Mouse (Mus musculus): ENCODE data around the gene Hist1h2bj.
A peak's percentile ranks its signal among the peaks of the same experiment; 100 is the strongest.

Gene Hist1h2bj

DNA sequence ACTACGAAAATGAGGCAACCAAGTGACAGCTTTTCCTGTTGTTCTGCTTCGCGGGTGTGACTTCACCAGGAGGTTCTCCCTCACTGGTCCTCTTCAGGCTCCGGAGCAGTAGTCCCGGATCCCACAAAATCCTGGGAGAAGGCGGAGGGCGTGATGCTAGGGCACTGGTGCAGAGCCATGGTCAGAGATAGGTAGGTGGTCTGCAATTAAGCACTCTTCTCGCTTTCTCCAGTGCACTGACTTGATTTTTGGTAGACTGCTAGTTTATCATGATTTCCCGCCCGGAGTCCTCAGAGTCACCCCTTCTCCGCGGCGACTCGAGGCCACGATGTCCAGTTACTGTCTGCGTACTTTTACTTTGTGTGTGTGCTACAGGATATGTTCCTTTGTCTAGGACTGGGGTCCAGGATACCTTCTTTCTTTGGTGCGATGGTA lies 28.6 kb upstream of the Hist1h2bj start:
- no peak for DNase-seq (ENCODE audit: low read depth in 2 of 2, low spot score in 2 of 2)

DNA sequence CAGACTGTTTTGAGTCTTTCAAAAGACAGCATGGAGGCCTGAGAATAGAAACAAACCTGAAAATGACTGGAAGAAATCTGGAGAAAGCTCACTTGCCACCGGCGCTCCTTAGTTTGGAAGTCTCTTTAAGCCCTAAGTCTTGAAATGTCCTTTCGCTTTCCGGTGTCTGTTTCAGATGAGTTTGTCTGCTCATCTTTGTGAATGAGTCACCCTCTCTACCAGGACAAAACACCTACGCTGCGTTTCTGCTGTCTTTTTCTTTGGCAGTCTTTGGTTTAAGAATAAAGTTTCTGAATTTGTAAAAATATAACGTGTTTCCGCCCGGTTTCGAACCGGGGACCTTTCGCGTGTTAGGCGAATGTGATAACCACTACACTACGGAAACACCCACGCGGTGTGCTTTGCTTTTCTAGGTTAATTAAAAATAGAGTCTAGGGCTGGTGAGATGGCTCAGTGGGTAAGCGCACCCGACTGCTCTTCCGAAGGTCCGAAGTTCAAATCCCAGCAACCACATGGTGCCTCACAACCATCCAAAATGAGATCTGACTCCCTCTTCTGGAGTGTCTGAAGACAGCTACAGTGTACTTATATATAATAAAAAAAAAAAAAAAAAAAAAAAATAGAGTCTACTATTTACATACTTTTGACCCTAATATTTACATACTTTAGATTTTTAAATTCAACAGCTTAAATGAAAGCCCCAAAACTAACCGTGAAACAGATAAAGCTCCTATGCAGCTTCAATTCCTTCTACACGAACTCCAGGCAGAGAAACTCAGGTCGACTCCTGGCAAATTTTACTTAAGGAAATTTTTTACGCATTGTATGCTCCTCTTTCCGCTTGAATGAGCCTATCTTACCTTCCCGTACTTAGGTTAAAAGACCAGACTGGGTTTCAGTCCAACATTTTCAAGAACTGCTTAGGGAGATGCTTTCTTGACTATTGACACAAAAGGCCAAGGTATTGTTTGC lies 27.2 kb upstream of the Hist1h2bj start:
- DNase-seq (ENCODE audit: low read depth in 2 of 2, low spot score in 2 of 2) = peak; percentile 88 to 91

DNA sequence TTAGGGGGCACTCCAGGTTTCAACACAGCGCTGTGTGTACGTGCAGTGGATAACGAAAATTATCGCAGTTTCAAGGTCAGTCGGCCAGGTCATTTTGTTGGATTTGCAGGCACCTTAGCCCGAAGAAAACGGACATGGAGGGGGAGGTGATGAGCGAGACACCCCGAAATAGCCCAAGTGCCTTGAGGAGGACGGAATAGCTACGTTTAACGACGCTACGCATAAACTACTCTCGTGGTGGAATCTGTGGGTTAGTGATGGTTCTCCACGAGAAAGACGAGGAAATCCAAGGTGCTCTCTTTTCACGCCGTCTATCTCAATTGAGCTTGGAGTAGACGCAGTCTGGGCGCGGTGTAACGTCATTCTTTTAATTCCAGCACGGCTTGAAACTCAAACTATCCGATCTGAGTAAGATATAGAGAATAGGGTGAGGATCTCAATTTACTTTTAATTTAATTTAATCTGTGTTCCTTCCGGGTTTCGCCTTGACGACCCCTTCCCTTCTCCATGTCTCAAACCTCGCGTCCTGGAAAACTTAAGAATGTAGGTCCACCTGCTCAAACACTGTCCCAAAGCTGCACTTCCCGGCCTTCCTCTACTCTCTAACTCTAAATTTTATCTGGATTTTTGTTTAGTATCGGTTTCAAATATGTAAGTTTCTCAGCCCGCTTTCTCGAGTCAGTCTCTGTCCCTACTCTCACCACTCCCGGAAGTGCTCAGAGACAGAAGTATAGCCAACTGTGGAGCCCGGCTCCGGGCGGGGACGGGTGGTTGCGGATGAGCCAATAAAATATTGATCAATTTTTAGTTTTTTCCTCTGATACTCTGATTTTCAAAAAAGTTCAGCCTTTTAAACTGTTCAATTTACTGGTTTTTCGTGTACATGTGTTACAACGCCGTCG lies 22.8 kb upstream of the Hist1h2bj start:
- DNase-seq (ENCODE audit: low read depth in 2 of 2, low spot score in 2 of 2) = no peak

DNA sequence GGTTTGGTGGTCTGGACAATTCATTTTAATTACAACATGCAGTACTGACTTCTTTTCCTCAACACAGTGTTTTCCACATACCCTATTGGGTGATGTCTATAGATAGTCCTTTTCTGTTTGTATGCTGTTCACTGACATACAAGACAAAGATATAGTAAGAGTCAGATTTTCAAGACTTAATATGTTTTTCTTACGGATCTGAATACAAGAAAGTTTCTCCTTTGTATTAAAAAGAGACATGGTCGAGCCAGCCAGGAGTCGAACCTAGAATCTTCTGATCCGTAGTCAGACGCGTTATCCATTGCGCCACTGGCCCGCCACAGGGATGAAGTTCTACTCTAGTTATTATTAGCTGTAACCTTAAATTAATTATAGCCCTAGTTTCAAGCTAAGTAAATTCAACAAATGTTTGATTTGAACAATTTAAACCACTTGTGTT lies 22.1 kb upstream of the Hist1h2bj start:
- DNase-seq (ENCODE audit: low read depth in 2 of 2, low spot score in 2 of 2) = peak in 1 of 2 experiments; percentile 39

DNA sequence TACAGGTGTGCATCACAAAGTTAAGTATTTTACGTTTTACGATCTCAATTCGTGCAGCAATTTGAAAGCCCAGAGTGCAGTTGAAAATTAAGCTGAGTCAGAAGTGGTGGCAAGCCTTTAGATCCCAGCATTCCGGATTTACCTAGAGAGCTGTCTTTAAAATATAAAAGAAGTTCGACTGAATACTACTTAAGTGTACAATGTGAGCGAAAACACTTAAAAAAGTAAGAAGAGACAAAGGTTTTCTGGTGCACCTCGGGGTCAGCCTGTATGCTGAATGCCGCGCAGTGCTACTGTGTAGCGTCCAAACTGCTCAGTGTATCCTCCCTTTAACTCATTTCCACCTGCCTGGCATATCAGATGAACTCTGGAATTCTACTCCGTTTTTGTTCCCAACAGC lies 21.4 kb upstream of the Hist1h2bj start:
- DNase-seq (ENCODE audit: low read depth in 2 of 2, low spot score in 2 of 2) = no peak

DNA sequence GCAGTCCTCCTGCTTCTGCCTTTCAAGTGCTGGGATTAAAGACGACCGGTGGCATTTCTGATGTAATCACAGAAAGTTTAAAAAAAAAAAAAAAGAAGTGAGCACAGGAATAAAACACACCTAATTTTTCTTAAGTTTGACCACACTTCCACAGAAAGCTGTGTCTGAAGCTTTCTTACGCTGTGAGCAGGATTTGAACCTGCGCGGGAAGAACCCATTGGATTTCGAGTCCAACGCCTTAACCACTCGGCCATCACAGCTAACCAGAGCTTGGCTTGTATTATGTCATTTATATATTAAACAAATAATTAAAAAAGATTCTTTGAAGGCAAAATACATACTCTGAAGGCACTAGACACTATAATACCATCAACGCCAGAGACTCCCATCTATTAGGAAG lies 20.8 kb upstream of the Hist1h2bj start:
- peak; percentile 57 to 70 for DNase-seq (ENCODE audit: low read depth in 2 of 2, low spot score in 2 of 2)

DNA sequence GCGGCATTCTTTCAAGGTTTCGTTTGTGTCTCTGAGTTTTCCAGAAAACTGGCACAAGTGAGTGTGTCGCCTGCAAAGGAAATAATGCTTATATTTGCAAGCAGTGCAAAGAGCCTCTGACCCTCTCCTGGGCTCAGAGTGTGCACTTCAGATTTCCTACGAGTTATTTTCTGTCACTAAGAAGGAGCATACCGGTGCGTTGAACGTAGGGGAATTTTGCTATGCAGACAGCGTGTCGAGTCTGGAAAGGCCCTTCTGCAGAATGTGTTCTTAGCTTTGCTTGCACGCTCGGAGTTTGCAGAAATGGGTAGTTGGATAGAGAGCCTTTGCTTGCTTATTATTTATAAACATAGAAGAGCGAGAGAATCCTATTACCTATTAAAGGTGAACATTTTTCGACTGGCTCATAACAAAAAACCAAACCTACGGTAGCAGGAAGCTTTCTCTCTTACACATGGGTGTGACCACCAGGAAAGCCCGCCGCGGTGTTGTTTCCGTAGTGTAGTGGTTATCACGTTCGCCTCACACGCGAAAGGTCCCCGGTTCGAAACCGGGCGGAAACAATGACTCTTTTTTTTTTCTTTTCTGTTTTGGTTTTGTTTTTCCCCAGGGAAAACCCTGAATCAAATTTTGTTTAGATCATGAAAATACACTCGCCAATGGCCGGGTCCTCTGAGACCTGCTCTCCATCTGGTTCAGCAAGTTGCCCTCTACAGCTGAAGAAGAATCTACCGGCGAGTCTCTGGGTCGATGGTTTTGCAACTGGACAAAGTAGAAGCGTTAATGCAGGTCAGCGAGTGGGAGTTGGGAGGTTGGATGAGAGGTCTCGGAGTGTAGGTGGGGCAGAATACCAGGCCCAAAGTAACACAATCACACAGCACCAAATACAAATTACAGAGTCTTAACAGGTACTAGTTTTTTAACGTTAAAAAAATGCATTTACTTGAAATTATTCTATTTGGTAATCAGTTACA lies 16.7 kb upstream of the Hist1h2bj start:
- peak; percentile 87 for DNase-seq (ENCODE audit: low read depth in 2 of 2, low spot score in 2 of 2)

DNA sequence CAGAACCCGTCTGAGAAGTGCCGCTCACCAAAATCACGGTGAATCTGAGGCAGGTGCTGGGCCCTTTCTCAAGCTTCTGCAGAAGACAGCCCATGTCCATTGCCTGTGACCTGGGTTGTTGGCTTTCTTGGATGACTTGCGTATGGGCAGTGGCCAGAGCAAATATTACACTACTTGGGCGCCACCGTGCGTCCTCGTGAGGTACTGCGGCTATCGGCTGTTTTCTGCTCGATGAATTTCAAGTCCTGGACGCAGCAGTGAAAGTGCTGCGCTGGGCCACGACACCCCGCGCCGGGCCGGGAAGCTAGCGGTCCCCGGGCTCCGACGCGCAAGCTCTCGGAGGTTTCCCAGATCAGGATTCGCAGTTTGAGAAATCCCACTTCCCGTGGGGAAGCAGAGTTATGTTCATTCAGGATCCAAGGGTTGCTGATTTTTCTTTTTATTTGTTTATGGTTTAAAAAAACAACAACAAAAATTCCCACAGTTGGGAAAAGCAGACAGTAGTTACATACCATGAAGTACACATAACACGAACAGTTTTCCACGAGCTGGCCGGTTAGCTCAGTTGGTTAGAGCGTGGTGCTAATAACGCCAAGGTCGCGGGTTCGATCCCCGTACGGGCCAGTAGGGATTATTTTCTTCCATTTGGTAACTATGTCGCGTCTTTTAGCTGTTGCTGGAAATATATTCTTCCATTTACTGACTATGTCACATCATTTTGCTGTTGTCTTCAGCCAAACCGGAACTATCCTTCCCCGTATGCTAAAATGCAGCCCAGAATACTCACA lies 14.1 kb upstream of the Hist1h2bj start:
- DNase-seq (ENCODE audit: low read depth in 2 of 2, low spot score in 2 of 2) = peak; percentile 89 to 91

DNA sequence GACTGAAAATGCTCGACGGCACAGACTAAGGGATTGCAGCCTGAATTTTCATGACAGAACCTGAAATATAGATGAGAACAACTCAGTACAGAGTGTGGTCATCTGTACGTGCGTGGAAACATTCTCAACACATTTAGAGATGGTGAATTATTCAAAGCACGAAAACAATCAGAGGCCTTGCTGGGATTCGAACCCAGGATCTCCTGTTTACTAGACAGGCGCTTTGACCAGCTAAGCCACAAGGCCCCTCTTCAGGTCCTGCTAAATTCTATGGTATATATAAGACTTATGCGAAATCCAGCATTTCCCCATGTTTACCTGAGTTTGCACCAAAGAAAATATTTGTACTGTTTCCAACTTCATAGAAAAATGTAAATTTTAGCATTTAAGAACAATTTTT lies 13.1 kb upstream of the Hist1h2bj start:
- no peak for DNase-seq (ENCODE audit: low read depth in 2 of 2, low spot score in 2 of 2)

DNA sequence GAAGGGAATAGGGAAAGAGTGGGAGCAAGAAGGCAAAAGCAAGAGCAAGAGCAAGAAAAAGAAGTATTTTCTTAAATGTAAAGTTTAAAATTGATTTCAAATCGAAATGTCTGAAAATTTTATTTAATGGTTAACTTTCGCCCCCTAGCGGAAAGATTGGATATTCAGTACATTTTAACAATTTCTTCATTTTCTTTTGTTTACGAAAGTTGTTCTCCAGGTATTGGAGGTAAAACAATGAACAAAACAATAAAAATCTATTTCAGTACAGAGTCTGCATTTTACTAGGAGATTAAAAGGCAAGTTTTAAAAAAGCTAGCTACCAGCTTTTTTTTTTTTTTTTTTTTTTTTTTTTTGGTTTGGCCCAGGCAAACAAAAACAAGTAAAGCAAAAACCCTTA lies 12.5 kb upstream of the Hist1h2bj start:
- peak in 1 of 2 experiments; percentile 54 for DNase-seq (ENCODE audit: low read depth in 2 of 2, low spot score in 2 of 2)

DNA sequence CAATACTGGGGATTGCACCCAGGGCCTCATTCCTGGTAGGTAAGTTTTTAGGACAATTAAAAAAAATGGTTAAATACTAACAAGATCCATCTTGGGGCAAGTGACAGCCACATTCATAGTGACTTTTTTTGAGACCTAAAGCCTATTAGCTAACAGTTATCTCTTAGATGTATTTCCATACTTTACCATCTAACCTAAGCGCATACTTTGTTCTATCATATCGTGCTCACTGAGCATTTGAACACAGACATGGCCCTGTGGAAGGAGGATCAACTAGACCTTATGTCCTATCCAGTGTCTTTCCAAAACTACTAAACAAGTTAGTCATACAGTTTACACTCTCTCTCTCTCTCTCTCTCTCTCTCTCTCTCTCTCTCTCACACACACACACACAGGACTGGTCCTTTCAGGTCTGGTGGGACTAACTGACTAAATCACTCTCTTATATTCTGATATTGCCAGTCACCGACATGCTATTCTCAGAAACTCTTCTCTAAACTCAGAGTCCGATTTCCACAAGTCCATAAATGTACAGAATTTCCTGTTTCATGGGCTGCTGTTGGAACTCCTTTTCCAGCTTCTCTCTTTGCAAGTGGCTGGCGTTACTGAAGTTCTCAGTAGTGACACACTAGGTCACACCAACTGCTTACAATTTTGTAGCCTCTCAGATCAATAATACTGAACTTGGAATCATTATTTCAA lies 9.1 kb upstream of the Hist1h2bj start:
- no peak for DNase-seq (ENCODE audit: low read depth in 2 of 2, low spot score in 2 of 2)

DNA sequence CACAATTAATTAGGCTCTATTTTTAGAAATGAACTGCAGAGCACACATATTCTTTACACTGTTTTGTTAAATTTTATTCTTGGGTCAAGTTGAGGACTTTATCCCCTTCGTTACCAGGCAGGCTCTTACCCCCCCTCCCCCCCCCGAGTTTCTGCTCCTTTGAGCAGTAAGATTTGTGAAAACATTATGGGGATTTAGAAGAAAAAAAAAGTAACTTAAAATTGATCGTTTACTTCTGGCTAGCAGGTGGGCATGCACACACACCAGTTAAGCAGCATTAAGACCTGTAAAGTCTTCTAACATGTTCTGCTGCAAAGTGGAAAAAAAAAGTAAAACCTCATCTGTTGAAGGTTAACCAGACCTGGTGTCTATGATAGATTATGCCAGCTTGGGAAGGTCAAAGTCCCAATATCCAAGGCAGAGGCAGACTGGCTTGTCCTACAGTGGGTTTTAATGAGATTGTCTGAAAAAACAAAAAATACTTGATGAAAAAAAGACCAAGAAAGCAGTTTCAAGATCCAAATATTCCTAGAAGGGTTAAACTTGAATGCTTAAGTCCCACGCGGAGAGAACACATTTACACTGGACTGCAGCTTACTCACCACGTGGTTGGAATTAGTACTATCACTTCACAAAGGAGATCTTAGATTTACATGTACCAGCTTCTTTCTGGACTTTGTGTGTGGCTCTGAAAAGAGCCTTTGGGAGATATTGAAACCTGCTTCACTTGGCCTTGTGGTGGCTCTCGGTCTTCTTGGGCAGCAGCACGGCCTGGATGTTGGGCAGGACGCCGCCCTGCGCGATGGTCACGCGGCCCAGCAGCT lies 8.4 kb upstream of the Hist1h2bj start:
- no peak for DNase-seq (ENCODE audit: low read depth in 2 of 2, low spot score in 2 of 2)

DNA sequence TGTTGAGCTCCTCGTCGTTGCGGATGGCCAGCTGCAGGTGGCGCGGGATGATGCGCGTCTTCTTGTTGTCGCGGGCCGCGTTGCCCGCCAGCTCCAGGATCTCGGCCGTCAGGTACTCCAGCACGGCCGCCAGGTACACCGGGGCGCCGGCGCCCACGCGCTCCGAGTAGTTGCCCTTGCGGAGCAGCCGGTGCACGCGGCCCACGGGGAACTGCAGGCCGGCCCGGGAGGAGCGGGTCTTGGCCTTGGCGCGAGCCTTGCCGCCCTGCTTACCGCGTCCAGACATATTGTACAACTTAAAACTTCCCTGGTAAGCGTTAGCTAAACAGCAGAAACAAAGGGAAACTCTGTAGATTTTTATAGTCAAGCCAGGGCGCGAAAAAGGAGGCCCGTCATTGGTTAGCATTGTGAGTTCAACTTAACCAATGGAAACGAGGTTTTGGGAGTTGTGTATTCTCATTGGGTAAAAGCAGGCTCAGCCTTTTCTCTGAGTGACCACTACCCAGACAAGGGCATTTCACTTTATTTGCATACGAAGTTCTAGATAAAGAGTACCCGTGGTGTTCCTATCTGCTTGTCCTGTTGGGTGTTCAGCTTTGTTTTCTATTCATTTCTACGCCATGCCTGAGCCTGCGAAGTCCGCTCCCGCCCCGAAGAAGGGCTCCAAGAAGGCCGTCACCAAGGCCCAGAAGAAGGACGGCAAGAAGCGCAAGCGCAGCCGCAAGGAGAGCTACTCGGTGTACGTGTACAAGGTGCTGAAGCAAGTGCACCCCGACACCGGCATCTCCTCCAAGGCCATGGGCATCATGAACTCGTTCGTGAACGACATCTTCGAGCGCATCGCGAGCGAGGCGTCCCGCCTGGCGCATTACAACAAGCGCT lies 7.5 kb upstream of the Hist1h2bj start, which contains the start of the genes Hist1h2ah and Hist1h2bk:
Gene Hist1h2ah (minus strand): TSS at position 302 of the 882 bp plus-strand sequence.
Gene Hist1h2bk (plus strand): TSS at position 604 of the 882 bp plus-strand sequence.
- peak; percentile 47 to 72 for DNase-seq (ENCODE audit: low read depth in 2 of 2, low spot score in 2 of 2)

DNA sequence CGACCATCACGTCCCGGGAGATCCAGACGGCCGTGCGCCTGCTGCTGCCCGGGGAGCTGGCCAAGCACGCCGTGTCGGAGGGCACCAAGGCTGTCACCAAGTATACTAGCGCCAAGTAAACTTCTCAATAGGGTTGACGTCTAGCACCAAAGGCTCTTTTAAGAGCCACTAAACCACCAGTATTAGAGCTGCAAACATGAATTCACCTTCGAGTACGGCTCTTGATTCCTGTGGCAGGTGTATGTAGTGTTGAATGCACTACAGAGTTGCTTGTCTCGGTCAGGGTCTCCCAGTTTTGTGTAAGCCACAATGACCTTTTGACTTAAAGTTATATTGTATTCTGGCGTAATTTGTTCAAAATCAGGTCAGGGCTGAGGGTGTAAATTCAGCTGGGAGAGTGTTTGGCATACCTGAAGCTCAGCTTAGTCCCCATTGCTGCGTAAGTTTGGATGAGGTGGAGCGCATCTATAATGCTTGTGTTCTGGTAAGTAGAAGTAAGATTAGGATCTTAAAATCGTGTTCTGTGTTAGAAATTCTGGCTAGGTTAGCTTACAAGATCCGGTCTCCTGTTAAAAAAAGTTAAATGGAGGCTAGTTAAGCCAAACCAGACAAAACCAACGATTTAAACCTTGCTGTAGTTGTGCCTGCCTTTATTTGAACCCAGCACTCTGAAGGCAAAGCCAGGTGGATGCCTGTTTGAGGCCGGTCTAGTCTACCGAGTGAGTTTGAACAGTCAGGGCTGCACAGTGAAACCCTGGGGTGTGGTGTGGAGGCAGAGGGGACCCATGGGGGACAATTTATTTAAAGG lies 6.7 kb upstream of the Hist1h2bj start:
- no peak for DNase-seq (ENCODE audit: low read depth in 2 of 2, low spot score in 2 of 2)

DNA sequence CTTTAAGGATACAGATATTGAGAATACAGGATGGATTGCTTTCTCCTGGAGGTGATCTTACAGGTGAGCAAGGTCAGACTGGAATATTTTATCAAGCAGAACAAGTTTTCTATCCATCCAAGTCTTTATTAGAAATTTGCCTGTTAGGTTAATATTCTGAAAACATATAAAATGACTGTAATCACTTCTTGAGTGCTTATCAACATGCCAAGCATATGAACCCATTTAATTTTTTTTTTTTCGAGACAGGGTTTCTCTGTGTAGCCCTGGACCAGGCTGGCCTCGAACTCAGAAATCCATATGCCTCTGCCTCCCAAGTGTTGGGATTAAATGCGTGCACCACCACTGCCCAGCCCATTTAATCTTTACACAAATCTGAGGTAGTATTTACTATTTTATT lies 6.0 kb upstream of the Hist1h2bj start:
- DNase-seq (ENCODE audit: low read depth in 2 of 2, low spot score in 2 of 2) = no peak

DNA sequence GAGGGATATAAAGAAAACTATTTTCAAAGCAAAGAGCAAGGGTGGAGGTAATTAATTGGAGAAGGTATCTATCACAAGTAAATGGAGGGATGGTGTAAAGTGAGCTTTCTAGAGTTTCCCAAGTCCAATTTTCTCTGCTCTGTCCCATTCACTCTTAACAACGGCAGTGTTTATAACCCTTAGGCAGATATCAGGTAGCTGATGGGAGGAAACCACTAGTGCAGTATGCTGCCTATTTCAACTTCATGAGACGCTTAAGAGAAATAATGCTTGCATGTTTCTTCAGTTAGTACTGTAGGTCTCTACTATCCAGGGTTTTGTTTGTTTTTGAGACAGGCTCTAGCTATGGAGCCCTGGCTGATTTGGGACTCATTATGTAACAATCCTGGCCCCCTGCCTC lies 5.6 kb upstream of the Hist1h2bj start:
- no peak for DNase-seq (ENCODE audit: low read depth in 2 of 2, low spot score in 2 of 2)
